Mouse (Mus musculus): ENCODE measurements around the gene Ncaph. TPM values are rescaled to one million over a fixed set of nuclear protein-coding genes. Genes with fewer than 3 reads are reported as not detected.
A peak's percentile ranks its signal among the peaks of the same experiment; 100 is the strongest.
"Not testable (repeated sequence)": the region's sequence is repeated elsewhere in the genome, so short reads cannot be mapped to it uniquely, and the experiment has no call there.

The Ncaph gene
- polyA plus RNA-seq, 1 experiment from 2014 or later: 38.4 TPM

DNA sequence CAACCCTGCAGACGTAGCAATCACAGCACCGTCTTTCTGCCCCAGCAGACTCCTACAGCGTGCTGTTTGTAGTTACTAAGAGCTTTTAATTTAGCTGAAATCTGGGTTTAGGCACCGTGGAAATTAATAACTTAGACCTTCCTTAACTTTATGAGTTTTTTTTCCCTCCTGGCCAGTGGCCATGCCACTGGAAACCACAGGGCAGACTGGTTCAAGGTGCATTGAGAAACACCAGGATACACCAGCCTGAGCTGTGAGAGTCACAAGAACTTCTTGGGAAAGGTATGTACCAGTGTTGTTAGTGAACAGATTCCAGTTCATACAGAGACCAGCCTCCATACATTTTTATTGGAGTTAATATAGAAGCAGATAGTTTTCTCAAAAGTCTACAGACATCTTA, 4.7 kb upstream of the Ncaph start:
- Histone ChIP-seq H3K36me3 (no peaks in the 10 kb centered on the region; the same call in none of the 2 replicates), H3K4me2 (replicated peaks) (no peak overlapping the region), H3K9me3 (no peaks in the 10 kb centered on the region), H3K27me3 (no peaks in the 10 kb centered on the region), H3K9ac (replicated peaks) (no peak overlapping the region), H3K27ac (replicated peaks) (no peak overlapping the region), H3K4me1 (peaks cover 31% of the 10 kb centered on the region), H3K4me3 (no peak overlapping the region)
- no peak for ATAC-seq (replicated peaks)
- WGBS: 89% methylated on average over 4 of the region's 4 CpGs

DNA sequence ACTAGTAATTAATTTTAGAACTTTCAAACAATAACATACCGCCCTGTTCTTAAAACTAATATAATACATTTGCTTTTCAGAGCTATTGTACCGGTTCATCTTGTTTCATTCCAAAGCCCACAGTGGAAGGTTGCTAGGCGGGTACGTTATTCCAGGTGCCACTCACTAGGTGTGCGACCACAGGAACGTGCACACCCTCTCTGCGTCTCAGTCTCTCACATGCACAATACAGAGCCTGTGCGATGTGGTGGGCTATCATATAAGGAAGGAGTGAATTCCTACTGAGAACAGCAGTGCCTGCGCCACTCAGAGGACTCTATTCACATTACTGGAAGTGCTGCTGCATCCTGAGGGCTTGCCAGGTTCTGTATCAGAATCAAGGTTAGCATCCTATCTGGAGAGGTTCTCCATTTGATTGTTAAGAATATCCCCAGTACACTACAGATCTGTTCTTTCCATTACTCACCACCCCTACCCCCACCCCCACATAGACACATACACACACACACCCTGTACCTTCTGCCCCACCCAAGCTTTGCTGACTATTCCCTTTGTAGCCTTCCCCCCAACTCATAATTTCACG, 4.2 kb upstream of the Ncaph start:
- Histone ChIP-seq H3K4me1 (peaks cover 32% of the 10 kb centered on the region), H3K4me3 (no peak overlapping the region), H3K27ac (replicated peaks) (no peak overlapping the region), H3K9ac (replicated peaks) (no peak overlapping the region), H3K4me2 (replicated peaks) (no peak overlapping the region), H3K36me3 (no peaks in the 10 kb centered on the region; the same call in none of the 2 replicates), H3K27me3 (no peaks in the 10 kb centered on the region), H3K9me3 (no peaks in the 10 kb centered on the region)
- no peak for ATAC-seq (replicated peaks)
- 74% methylated on average over 10 of the region's 10 CpGs for WGBS

DNA sequence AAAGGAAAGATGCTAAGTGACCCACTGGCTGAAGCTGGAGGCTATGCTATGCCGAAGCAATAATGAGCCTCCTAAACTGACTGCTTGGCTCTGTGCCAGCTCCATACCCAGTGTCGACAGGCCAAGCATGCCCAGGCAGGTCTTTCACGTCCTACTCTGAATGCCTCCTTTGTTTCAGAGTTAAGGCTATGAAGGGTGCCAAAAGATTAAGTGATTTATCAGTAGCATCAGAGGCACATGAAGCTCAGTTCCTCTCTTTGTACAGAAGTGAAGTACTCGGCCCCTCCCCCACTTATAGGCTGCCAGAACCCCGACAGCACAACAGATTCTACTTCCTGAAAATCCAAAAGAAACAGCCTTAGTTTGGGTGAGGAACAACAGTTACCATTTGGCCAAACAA, 3.2 kb upstream of the Ncaph start:
- Histone ChIP-seq H3K27ac (replicated peaks) (peak overlapping the region; percentile 41), H3K4me2 (replicated peaks) (0 out of 2 replicates have a peak overlapping the region, but pooled peaks have one; percentile 13), H3K9me3 (no peaks in the 10 kb centered on the region), H3K36me3 (no peaks in the 10 kb centered on the region; the same call in none of the 2 replicates), H3K9ac (replicated peaks) (no peak overlapping the region), H3K4me3 (no peak overlapping the region), H3K4me1 (peaks cover 32% of the 10 kb centered on the region), H3K27me3 (no peaks in the 10 kb centered on the region)
- ATAC-seq (replicated peaks): peak; percentile 27; the same call in 1 of the 2 replicates
- WGBS: 2% methylated on average over 5 of the region's 5 CpGs

DNA sequence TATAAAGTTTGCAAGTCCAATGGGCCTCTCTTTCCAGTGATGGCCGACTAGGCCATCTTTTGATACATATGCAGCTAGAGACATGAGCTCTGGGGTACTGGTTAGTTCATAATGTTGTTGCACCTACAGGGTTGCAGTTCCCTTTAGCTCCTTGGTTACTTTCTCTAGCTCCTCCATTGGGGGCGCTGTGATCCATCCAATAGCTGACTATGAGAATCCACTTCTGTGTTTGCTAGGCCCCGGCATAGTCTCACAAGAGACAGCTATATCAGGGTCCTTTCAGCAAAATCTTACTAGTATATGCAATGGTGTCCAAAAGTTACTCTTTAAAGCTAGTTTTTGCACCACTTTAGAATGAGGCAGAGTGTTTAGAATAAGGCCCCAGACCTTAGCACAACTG, 1.5 kb upstream of the Ncaph start:
- H3K9me3 ChIP-seq; H3K9ac ChIP-seq (replicated peaks); H3K4me3 ChIP-seq; H3K27ac ChIP-seq (replicated peaks); H3K27me3 ChIP-seq; H3K36me3 ChIP-seq; H3K4me2 ChIP-seq (replicated peaks); ATAC-seq (replicated peaks): not testable (repeated sequence)
- peaks cover 31% of the 10 kb centered on the region for H3K4me1 ChIP-seq
- 56% methylated on average over 3 of the region's 3 CpGs for WGBS

DNA sequence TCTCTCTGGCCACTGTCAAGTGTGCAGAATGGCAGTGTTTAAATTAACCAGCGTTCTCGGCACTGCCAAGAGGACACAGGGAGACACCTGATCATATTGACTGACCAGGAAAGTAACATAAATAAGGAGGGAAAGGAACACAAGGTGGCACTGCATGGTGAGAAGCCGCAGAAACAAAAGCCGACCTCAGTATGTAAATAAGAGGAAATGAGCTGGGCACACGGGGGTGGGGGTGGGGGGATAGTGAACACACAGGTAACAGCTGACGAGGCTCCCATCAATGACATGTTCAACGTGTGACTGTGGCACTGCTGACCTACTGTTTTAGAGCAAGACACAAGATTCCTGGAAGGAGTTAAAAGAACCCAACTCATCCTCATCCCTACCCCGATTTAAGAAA, 2.4 kb downstream of the Ncaph start:
- no peak overlapping the region for H3K4me2 ChIP-seq (replicated peaks)
- H3K4me1 ChIP-seq: peaks cover 22% of the 10 kb centered on the region
- ATAC-seq (replicated peaks): no peak

DNA sequence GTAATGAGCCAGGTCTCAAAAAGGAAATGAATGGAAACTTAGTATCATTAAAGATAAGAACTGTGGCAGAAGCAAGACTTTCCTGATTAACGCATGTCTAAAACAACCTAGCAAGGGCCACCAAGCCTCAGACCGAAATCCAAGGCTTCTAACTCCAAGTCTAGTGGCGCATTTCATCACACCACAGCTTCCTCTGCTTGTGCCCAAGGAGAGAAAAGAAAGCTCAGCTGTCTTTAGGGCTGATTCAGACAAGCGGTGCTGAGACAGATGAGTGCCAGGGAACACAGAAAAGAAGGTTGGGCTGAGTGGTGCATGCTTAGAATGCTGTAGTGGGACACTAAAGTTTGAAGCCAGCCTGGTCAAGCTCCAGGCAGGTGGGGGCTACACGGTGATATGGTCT, 4.8 kb downstream of the Ncaph start:
- Histone ChIP-seq H3K9me3 (no peaks in the 10 kb centered on the region), H3K9ac (replicated peaks) (no peak overlapping the region), H3K27me3 (no peaks in the 10 kb centered on the region), H3K4me1 (peaks cover 15% of the 10 kb centered on the region), H3K27ac (replicated peaks) (no peak overlapping the region), H3K4me2 (replicated peaks) (no peak overlapping the region), H3K4me3 (no peak overlapping the region), H3K36me3 (peaks cover 10% of the 10 kb centered on the region)
- ATAC-seq (replicated peaks): no peak
- WGBS: 87% methylated on average over 5 of the region's 5 CpGs

More for the DNA sequence above, 2.4 kb downstream of the Ncaph start:
- H3K4me3 ChIP-seq: no peak overlapping the region
- no peaks in the 10 kb centered on the region for H3K27me3 ChIP-seq
- 78% methylated on average over 8 of the region's 8 CpGs for WGBS
- no peak overlapping the region for H3K27ac ChIP-seq (replicated peaks)
- H3K36me3 ChIP-seq: no peaks in the 10 kb centered on the region
- no peak overlapping the region for H3K9ac ChIP-seq (replicated peaks)
- H3K9me3 ChIP-seq: no peaks in the 10 kb centered on the region

DNA sequence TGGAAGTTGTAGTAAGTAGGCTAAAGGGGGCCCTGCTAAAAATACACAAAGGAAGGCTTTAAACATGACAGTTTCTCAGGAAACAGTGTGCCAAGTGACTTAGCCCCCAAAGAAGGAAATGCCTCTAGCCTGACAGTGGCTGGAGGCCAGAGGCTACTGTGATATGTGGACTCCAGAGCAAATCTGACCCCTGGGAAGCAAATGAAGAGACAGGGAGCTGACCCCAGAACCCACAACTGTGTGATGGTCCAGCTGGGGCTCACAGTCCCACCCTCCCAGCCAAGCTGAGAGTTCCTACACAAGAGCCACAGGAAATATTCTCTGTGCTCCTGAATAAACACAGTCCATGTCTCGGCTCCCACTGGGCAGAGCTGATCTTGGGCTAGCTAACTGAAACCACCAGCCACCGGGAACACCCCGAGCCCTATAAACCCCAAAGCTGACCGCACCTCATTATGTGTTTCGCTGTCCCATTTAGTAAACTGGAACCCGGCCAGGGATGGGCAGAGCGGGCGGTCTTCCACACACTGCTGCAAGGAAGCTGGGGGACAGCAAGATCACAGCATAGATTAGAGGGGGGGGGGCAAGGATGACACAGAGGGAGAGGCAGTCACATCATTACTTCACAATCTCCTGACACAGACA, 12.0 kb downstream of the Ncaph start:
- Histone ChIP-seq H3K4me3 (no peak overlapping the region), H3K4me1 (no peaks in the 10 kb centered on the region), H3K36me3 (peaks cover 37% of the 10 kb centered on the region), H3K27me3 (no peaks in the 10 kb centered on the region), H3K4me2 (replicated peaks) (no peak overlapping the region), H3K27ac (replicated peaks) (no peak overlapping the region), H3K9me3 (no peaks in the 10 kb centered on the region), H3K9ac (replicated peaks) (no peak overlapping the region)
- no peak for ATAC-seq (replicated peaks)
- WGBS: 92% methylated on average over 8 of the region's 8 CpGs

DNA sequence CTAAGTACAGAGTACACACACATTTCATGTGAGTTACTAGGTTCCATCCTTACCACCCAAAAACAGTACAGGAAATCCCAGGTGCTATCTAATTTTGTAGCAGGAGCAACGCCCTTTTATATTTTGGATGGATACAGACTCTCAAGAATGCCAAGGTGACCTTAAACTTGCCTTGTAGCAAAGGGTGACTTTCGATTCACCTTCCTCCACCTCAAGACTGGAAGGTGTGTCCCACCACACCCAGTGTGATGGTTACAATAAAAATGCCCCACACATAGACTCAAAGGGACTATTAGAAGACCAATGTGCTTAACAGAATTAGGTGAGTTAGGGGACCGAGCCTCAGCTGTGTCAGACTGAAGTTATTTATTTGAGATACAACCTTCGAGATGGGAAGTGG, 24.8 kb downstream of the Ncaph start:
- no peaks in the 10 kb centered on the region for H3K9me3 ChIP-seq
- ATAC-seq (replicated peaks): no peak
- no peaks in the 10 kb centered on the region for H3K27me3 ChIP-seq
- H3K4me1 ChIP-seq: no peaks in the 10 kb centered on the region
- no peak overlapping the region for H3K27ac ChIP-seq (replicated peaks)
- no peak overlapping the region for H3K9ac ChIP-seq (replicated peaks)
- H3K36me3 ChIP-seq: peaks cover 48% of the 10 kb centered on the region
- 97% methylated on average over 4 of the region's 4 CpGs for WGBS
- no peak overlapping the region for H3K4me3 ChIP-seq
- H3K4me2 ChIP-seq (replicated peaks): no peak overlapping the region

DNA sequence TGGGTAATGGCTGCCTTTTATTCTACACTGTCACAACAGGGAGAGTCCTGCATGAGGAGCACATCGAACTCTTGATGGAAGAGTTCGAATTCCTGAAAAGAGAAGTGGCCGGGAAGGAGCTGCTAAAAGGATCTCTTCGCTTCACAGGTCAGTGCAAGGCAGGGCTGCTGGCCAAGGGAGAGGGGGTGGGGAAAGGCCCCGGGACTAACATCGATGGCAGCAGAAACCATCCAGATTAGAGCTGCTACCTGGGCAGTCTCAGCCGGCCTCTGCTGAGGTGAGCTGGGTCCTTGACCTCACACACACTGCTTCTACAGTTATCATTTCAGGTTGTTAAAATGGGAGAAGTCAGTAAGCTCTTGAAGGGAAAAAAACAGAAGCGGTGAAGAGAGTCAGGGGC, 41.8 kb downstream of the Ncaph start:
- H3K4me1 ChIP-seq: no peaks in the 10 kb centered on the region
- H3K36me3 ChIP-seq: peaks cover 3% of the 10 kb centered on the region; the same call in 1 of the 2 replicates
- H3K9ac ChIP-seq (replicated peaks): no peak overlapping the region
- no peak for ATAC-seq (replicated peaks)
- WGBS: 65% methylated on average over 8 of the region's 8 CpGs
- H3K9me3 ChIP-seq: no peaks in the 10 kb centered on the region
- H3K4me2 ChIP-seq (replicated peaks): no peak overlapping the region
- H3K27ac ChIP-seq (replicated peaks): no peak overlapping the region
- H3K27me3 ChIP-seq: no peaks in the 10 kb centered on the region
- H3K4me3 ChIP-seq: no peak overlapping the region

DNA sequence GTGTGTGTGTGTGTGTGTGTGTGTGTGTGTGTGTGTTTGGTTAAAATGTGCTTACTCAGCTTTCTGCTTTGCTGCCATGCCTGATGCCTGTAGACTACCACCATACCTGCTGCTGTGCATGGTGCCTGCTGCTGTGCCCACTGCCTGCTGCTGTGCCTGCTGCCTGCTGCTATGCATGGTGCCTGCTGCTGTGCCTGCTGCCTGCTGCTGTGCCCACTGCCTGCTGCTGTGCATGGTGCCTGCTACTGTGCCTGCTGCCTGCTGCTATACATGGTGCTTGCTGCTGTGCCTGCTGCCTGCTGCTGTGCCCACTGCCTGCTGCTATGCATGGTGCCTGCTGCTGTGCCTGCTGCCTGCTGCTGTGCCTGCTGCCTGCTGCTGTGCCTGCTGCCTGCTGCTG, 43.6 kb downstream of the Ncaph start:
- H3K9me3 ChIP-seq; H3K27me3 ChIP-seq; H3K27ac ChIP-seq (replicated peaks); H3K9ac ChIP-seq (replicated peaks); H3K36me3 ChIP-seq; H3K4me1 ChIP-seq; H3K4me2 ChIP-seq (replicated peaks); H3K4me3 ChIP-seq; ATAC-seq (replicated peaks): not testable (repeated sequence)

DNA sequence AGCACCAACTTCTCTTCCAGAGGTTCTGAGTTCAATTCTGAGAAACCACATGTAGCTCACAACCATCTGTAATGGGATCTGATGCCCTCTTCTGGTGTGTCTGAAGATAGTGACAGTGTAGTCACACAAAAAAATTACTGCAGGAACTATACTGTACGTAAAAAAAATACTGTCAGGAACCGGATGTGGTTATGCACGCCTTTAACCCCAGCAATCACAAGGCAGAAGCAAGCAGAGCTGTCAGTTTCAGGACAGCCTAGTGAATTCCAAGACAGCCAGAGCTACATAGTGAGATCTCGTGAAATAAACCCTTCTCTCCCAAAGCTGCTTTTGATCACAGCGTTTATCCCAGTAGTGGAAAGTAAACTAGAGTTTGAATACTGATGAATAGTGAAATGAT, 47.5 kb downstream of the Ncaph start:
- no peak overlapping the region for H3K27ac ChIP-seq (replicated peaks)
- H3K36me3 ChIP-seq: peaks cover 3% of the 10 kb centered on the region; the same call in 1 of the 2 replicates
- H3K4me1 ChIP-seq: no peaks in the 10 kb centered on the region
- WGBS: 90% methylated on average over 5 of the region's 5 CpGs
- H3K4me3 ChIP-seq: no peak overlapping the region
- H3K4me2 ChIP-seq (replicated peaks): no peak overlapping the region
- H3K9ac ChIP-seq (replicated peaks): no peak overlapping the region
- ATAC-seq (replicated peaks): no peak
- H3K27me3 ChIP-seq: no peaks in the 10 kb centered on the region
- no peaks in the 10 kb centered on the region for H3K9me3 ChIP-seq

DNA sequence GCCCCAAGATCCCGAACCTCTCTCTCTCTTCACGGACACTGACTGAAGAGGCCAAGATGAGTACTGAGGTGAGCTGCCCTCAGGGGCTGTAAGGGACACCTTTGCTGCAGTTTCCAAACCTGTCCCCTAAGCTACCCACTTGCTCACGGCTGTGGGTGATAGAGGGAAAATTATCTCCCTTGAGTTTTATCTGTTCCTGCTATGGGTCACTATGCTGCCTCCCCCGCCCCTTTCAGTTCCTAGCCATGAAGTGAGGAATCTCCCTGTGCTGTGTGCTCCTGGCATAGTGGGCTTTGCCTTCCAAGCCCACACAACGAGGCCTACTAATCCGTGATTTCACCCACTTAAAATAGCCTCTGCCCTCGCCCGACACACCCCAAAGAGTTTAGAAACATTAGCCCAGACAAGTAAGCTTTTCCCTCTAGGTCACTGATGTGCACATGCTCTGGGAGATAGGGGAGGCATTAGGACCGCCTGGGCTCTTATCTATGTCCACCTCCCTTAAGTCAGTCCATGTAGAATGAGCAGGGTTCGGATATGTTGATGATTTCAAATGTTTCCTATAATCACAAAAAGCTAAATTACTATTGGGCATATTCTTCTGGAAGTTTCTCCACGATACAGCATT, 53.0 kb downstream of the Ncaph start:
- no peaks in the 10 kb centered on the region for H3K36me3 ChIP-seq
- H3K4me3 ChIP-seq: no peak overlapping the region
- H3K4me1 ChIP-seq: no peaks in the 10 kb centered on the region
- no peak for ATAC-seq (replicated peaks)
- no peaks in the 10 kb centered on the region for H3K27me3 ChIP-seq
- WGBS: 94% methylated on average over 11 of the region's 11 CpGs
- H3K9ac ChIP-seq (replicated peaks): no peak overlapping the region
- H3K9me3 ChIP-seq: no peaks in the 10 kb centered on the region
- no peak overlapping the region for H3K27ac ChIP-seq (replicated peaks)
- no peak overlapping the region for H3K4me2 ChIP-seq (replicated peaks)
